Mouse (Mus musculus): Measurements from ENCODE around the gene Bpnt1.

DNA sequence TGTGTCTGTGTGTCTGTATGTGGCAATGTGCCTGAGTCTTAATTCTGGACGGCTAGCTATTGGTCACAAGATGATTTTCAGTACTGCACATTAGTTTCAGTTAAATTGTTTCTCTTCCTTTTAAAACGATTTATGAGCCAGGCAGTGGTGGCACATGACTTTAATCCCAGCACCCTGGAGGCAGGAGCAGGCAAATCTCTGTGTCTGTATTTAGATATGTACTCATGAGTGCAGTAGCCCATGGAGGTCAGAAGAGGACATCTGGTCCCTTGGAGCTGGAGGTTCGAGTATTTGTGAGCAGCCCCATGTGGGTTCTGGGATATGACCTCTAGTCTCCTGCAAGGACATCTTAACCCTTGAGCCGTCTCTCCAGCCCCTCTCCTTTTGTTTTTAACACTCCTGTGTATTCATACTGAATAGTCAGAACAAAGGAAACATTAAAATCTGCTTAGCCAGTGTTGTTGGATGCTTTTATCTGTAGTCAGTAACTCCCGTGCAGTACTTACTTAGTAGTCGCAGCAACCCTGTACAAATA is 3.3 kb downstream of the Bpnt1 start:
- TF ChIP-seq ZC3H11A (IDR thresholded peaks at IDR 0.05; ENCODE audit: borderline replicate concordance, low read depth, low read length) (no peak), MAFK (IDR thresholded peaks at IDR 0.05; ENCODE audit: insufficient read depth, low read depth, low read length) (no peak), HCFC1 (IDR thresholded peaks at IDR 0.05; ENCODE audit: borderline replicate concordance, insufficient read depth, low read length) (no peak), ZNF384 (IDR thresholded peaks at IDR 0.05; ENCODE audit: low read depth, low read length) (no peak)
